ENCODE assay signal across 14 mouse cellular contexts in the genomic region with DNA sequence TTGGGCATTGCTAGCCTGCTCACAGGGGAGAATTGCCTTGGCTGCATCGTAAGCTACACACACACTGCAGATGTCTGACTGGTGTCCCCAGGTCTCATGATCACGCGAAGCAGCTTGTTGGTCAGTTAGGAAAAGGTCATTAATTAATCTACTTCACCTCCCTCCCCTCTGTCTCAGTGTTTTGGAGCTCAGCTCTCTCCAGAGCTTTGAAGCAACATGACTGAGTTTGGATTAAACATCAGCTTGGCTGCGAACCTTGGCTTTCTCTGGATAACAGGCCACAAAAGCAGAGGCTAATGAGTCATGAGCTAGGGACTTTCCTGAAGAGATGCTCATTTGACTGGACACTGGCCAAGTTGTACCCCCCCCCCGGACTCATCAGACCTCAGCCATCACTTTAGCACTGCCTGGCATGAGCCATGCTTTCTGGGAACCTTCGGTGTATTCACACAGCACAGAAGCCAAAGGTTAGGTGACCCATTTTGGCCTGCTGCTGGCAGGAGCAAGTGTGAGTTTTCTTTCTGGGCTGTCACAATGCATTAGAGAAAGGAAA. TPM values are rescaled to one million over a fixed set of nuclear protein-coding genes. Genes with fewer than 3 reads are reported as not detected.
"Had no signal": no experiment of that assay in that cellular context is flagged by ENCODE, and none has a peak within 500 bp of the region (broad histone marks: within the 10 kb centered on the region; RNA-seq: fewer than 3 reads in every experiment).

No protein-coding gene starts in this region.

RNA-seq across cellular contexts. Expression of a gene that starts 5.3 kb away (rescaled TPM):
- polyA plus RNA-seq: intestine, postnatal 0 days; limb, embryonic 12.5 days; limb, embryonic 15.5 days; liver, embryonic 11.5 days; lung, embryonic 14.5 days; midbrain, embryonic 10.5 days; midbrain, embryonic 13.5 days; myocyte; neural tube, embryonic 13.5 days; small intestine, adult 2 months; spleen, adult 2 months; stomach, embryonic 16.5 days; testis, adult 2 months; urinary bladder, adult 2 months had no signal

RNA-seq across cellular contexts. Expression of a gene that starts 52.0 kb away (rescaled TPM):
- polyA plus RNA-seq: limb, embryonic 15.5 days; myocyte; small intestine, adult 2 months; spleen, adult 2 months had no signal
